Mouse (Mus musculus): ENCODE measurements around the gene Hsdl1. TPM values are rescaled to one million over a fixed set of nuclear protein-coding genes. Genes with fewer than 3 reads are reported as not detected.

Hsdl1 gene
- total RNA-seq, 2 experiments from 2014 or later = 13.4 to 16.3 TPM

- no peak for DNase-seq (ENCODE audit: low spot score)
Measured at GRCm38 (mm10) chr8:119580441-119581161, 5.6 kb upstream of the Hsdl1 start.

DNA sequence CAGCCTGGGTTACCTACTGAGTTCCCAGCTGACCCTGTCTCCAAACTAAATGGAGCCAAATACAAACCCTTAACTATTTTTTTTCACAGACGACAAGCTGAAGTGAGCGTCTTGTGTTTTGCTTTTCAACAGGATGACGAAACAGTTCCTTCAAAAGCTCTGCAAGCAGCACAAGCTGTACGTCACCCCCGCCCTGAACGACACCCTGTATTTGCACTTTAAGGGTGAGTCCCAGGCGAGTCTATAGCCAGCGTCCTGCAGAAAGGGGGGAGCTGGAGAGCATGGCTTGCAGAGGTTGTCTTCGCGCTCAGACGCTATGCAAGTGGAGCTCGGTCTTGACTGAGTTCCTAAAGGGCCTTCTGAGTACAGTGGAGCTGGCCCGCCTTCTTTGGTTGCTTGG, 4.1 kb upstream of the Hsdl1 start:
- DNase-seq (ENCODE audit: low spot score) = no peak

DNA sequence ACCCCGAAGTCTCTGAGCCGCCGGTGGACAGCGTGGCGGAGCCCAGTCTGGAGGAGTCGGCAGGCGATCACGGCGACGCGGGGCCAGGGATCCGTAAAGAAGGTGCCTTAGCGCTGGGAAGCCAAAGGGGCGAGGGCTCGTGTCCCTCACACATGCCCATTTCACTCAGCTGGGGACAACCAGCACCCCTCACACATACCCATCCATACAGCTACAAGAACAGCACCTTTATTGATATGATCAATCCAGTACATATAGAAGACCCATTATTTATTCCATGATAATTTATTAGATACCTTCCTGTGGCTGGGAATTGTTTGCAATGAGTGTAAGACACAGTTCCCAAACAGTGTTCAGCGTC, 363 bp upstream of the Hsdl1 start:
- DNase-seq (ENCODE audit: low spot score) = no peak

DNA sequence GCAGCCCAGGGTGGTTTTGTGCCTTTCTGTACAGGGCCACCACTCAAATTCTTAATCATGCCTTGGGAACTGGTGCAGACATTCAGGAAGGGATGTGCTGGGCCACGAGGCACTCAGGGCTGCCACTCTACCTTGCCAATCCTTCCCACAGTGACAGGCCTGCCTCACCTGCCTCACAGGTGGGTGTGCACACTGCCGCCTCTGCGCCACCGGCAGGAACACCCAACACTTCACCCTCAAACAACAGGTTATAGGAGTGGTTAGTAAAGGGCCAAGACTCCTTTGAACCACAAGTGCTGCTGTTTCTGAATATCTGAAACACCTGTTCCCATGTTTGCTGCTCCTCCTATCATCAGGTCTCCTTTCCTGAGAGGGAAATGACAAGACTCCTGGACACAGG, 2.6 kb downstream of the Hsdl1 start:
- no peak for DNase-seq (ENCODE audit: low spot score)

GRCm38 (mm10) chr8:119571135-119571534, 3.8 kb downstream of the Hsdl1 start:
- no peak for DNase-seq (ENCODE audit: low spot score)

GRCm38 (mm10) chr8:119569881-119570280, 5.1 kb downstream of the Hsdl1 start:
- no peak for DNase-seq (ENCODE audit: low spot score)

GRCm38 (mm10) chr8:119568951-119569350, 6.0 kb downstream of the Hsdl1 start:
- DNase-seq (ENCODE audit: low spot score) = no peak

GRCm38 (mm10) chr8:119568251-119568650, 6.7 kb downstream of the Hsdl1 start:
- DNase-seq (ENCODE audit: low spot score) = no peak

DNA sequence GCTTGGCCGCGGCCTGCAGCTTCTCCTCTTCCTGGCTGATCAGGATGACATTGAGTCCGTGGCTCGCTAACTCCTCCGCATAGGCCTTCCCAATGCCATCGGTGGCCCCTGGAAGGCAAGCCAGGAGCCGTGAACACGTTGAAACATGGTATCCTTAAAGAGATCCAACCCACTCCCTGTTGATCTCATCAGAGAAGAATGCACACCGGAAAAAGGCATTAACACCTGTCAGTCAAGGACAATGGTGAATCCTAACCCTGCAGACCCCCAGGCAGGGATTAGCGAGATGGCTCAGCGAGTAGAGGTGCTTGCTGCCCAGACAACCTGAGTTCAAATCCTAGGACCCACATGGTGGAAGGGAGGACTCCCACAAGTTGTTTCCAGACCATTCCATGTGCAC, 8.6 kb downstream of the Hsdl1 start:
- no peak for DNase-seq (ENCODE audit: low spot score)

GRCm38 (mm10) chr8:119563849-119564251, 11.1 kb downstream of the Hsdl1 start:
- DNase-seq (ENCODE audit: low spot score) = no peak

DNA sequence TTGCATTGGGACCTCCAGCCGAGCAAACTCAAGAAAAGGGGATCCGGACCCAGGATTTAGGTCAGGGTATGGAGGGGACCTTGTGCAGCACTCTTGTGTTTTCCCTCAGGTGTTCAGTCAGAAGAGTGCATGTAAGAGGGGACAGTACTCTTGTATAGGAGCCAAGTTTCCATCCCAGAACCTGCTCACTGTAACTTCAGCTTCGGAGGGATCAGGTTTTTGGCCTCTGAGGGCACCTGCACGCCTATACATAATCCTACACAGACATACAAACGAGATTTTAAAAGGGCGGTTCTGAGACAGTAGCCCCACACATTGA, 15.6 kb downstream of the Hsdl1 start:
- DNase-seq (ENCODE audit: low spot score) = no peak

DNA sequence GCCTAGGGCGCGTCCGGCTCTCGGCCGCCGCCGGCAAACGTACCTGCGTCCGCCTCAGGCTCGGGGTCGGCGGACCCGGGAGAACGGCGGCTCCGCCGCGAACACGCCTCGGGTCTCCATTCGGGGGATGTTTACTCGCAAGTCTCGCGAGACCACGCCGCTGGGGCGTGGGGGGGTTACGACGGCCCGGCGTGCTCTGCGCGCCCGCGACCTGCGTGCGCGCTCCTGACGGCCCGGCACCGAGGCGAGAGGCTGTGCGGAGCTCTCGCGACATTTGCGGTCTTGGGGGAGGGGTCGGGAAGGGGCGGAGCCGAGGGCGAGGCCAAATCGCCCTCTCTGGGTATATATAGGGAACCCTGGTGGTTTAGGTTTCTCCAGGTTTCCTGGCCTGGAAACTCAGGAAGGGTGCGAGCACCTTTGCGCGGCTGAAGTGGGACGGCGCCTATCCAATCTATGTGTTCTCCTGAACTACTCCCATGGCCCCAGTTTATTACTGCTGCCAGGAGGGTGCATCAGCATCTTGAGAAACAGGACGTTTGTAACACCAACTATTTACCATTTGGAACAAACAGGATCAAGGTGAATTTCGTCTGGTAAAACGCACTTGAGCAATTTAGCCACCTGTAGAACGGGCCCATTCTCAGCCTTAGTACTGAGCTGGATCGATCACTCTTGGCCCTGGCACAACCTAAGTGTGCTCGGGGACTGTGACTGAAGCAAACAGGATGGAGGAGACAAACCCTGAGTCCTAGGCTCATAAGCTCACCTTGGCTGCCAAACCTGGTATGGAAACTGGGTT, 16.2 kb downstream of the Hsdl1 start, which contains the start of gene Mbtps1:
Gene Mbtps1 (minus strand): TSS at position 133 of the 799 bp plus-strand sequence.
- DNase-seq (ENCODE audit: low spot score) = peak; percentile 97

GRCm38 (mm10) chr8:119557821-119558602, 17.0 kb downstream of the Hsdl1 start:
- DNase-seq (ENCODE audit: low spot score) = no peak

DNA sequence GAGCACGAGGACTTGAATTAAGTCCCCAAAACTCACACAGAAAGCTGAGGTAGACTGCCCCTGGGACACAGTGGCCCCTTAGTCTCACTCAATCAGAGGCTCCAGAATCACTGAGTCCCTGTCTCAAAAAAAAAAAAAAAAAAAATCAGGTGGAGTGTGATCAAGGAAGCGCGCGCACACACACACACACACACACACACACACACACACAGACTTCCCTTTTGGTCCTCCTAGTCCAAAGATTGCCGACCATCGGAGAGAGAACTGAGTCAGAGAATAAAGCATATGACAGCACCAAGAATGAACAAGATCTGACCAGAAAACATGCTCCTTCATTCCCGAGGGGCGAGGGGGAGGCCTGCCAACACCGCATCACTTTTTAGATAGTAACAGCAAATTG, 17.9 kb downstream of the Hsdl1 start:
- DNase-seq (ENCODE audit: low spot score) = no peak

DNA sequence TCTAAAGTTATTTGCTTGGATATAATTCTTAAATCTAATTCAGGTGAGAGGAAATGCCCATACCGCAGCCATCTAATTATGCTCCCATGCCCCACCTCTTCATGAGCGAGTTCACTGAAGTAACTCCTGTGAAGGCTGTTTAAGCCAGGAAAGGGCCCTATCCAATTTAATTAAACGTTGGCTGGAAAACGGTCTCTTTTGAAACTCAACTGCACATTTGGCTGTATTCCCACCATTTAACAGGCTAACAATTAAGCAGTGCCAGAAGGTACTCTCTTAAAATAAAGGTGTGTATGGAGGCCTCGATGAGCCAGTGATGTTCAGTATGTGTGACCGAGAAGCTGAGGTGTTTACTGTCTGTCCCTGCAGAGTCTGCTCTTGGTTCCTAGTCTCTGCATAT, 19.1 kb downstream of the Hsdl1 start:
- DNase-seq (ENCODE audit: low spot score) = no peak

GRCm38 (mm10) chr8:119552967-119553366, 22.0 kb downstream of the Hsdl1 start:
- no peak for DNase-seq (ENCODE audit: low spot score)

- DNase-seq (ENCODE audit: low spot score) = no peak
Measured at GRCm38 (mm10) chr8:119548560-119549113, 26.3 kb downstream of the Hsdl1 start.

- no peak for DNase-seq (ENCODE audit: low spot score)
Measured at GRCm38 (mm10) chr8:119547019-119547691, 27.8 kb downstream of the Hsdl1 start.

- no peak for DNase-seq (ENCODE audit: low spot score)
Measured at GRCm38 (mm10) chr8:119545791-119546190, 29.2 kb downstream of the Hsdl1 start.

- no peak for DNase-seq (ENCODE audit: low spot score)
Measured at GRCm38 (mm10) chr8:119545180-119545579, 29.8 kb downstream of the Hsdl1 start.

DNA sequence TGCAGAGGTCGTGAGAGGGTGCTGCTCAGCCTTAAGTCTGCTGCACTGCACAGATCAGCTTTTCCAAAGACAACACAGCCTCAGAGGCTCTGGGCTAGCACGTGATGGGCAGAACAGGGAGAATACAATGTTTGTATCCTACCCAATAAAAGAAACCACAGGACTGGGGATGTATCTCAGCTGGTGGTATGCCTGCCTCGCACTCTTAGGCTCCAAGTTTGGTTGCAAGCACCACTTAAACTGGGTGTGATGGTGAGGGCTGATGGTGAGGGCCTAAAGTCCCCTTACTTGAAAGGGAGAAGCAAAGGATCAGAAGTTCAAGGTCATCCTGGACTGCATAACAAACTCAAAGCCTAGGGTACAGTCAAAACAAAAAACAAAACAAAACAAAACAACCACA, 30.4 kb downstream of the Hsdl1 start:
- no peak for DNase-seq (ENCODE audit: low spot score)
